Mouse (Mus musculus) WW6 (cell line): ENCODE data around the gene Degs2.

Source experiments
- DNase-seq: peaks from one replicate; pipeline ENCODE4 v3.0.0-alpha.2; 2013; ENCODE audit warnings: low read depth, low spot score

The Degs2 gene

DNA sequence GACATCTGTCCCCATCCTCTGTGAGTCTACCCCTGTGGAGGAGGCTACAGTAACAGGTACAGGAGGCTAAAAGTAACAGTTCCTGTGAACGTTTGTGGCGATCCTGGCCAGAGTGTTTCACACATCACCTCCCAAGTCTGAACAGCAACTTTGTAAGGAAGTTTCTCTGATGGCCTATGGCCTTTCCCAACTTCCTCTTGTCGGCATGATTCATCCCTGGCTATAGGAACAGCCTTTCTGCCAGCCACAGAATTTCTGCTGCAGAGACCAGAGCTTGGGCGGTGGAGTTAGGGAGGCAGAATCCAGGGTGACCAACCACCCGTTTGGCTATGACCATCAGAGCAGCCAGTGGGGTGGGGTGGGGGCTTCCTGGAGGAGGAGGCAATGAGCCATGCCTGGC, 2.1 kb downstream of the Degs2 start:
- DNase-seq = no peak

GRCm38 (mm10) chr12:108699576-108699975, 2.5 kb downstream of the Degs2 start:
- no peak for DNase-seq

- no peak for DNase-seq
These were observed 3.2 kb downstream of the Degs2 start for GRCm38 (mm10) chr12:108698697-108699471.

- DNase-seq = no peak
These were observed 7.9 kb downstream of the Degs2 start for GRCm38 (mm10) chr12:108694223-108694622.

DNA sequence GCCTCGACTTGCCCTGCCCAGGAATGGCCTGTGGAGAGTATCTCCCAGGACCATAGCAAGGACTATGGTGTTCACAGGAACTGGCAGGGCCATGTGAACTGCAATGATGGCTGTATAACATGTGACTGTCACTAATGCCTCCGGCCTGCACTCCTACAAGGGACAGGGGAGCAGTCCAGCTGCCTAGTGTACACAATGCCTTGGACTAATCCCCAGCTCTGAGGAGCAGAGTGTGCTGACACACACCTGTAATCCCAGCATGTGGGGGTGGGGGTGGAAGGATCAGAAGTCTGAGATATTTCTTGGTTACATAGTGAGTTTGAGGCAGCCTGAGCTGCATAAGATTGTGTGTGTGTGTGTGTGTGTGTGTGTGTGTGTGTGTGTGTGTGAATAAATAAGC, 8.5 kb downstream of the Degs2 start:
- DNase-seq = no peak

DNA sequence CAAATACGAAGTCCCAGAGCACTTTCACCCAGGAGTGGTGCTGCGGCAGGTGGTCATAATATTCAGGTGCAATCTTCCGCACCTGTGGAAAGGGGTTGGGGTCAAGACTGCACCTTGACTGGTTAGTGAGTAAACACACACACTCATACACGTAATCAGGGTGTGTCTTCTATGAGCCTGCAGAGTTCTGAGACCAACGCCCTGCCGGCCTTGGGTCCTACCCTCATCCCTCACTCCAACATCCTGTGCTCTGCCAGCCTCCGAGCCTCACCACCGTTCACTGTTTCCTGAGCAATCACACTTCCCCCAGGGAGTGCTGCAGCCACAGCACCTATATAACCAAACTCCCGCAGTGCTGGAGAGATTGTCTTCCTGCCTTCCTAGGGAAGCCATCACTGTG, 11.6 kb downstream of the Degs2 start:
- DNase-seq = no peak

GRCm38 (mm10) chr12:108689167-108689566, 12.9 kb downstream of the Degs2 start:
- no peak for DNase-seq

- DNase-seq = no peak
These were observed 15.2 kb downstream of the Degs2 start for GRCm38 (mm10) chr12:108686926-108687325.

- DNase-seq = no peak
These were observed 15.7 kb downstream of the Degs2 start for GRCm38 (mm10) chr12:108686463-108686862.

DNA sequence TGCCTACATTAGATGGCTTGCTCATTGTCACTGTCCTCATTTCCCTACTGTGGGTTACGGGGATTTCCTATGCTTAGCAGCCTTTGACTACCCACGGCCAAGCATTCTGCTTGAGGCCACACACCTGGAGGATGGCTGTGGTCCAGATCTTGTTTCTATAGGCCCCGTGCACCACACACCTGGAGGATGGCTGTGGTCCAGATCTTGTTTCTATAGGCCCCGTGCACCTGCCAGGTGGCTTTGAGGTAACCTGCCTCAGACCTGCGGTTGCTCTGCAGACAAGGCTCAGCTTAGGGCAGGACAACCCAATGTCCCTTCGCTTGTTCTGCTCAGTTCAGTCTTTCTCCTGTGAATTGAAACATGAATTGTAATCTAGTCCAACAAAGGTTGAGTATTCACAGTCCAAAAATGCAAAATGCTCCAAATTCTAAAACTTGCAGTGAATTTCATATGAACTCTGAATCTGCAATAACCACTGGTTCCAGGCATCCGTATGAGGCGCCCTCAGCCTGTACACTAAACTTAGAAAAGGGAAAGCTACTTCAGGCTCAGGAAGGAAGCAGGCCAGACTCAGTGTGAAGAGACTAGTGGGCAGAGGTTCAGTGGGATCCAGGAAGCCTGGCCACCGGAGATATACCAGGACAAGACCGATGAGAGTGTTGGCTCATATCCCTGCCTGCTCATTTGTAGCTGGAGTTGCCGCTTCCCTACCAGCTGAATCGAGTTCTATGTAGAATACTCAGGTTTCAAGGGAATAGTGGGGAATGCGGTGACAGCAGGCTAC, 19.7 kb downstream of the Degs2 start:
- DNase-seq = no peak

DNA sequence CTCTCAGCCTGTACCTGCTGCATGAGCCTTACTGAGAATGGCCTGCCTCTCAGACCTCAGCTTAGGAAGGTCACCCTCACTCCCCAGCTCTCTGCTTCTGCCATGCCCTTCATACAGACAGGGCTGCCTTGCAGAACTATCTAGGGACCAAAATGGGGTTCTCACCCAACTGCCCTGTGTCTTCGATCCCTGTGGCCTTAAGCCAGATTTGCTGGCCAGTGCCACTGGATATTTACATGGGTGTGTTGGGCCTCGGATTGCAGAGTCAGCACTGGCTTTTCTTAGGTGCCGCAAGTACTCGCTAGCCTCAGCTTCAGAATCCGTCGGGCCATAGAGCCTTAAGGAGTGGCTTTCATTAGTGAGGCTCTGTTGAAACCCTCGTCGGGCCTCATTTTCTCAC, 21.3 kb downstream of the Degs2 start:
- no peak for DNase-seq

DNA sequence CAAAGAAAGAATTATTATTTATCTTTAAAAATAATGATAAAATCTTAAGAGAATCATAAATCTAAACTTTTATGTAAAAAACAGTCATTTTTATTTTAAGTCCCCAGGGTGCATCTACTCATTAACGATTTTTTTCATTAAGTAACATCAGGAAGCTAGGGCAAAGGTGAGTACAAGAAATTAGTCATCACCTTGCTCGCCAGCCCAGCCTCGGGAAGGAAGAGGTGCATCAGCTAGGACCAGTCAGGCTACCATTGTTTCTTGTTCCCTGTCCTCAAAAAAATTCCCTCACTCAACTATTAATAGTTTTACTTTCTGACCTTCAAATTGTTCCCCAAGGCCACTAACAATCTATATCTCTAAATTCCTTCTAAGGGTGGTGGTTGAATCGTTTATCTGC, 23.7 kb downstream of the Degs2 start:
- DNase-seq = no peak

DNA sequence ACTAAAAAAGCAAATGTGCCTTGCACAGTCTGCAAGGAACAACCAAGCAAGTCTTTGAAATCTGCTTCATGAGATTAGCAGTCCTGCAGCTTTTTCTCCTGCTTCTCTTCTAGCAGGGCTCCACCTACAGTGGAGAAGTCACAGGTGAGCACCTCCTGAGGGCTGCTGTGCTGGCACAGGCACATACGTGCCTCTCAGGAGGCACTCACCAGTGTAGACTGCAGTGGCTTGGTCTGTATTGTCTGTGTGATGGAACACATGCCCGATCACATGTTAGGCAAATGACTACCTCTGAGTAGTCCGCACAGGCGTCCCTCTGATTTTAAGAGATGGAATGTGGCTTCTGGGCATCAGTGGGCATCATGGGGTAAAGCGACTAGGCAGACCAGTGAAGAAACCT, 25.0 kb downstream of the Degs2 start:
- no peak for DNase-seq

- no peak for DNase-seq
These were observed 26.3 kb downstream of the Degs2 start for GRCm38 (mm10) chr12:108675614-108676401.

DNA sequence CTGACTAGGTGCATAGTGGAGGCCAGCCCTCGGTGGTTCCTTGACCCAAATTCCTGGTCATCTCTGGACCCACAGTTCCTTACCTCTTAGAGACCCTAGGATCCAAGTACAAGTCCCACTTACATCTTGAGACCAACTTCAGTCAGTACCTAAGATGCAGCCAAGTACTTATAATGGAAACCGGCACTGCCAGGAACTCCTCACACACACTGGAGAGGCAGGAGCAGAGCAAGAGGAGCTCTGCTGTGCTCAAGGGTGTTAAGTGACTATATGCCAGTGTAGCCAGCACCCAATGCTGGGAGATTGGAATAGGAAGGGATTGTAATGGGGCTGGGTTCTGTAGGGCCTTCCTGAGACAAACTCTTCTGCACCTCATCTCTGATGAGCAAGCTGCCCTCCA, 27.2 kb downstream of the Degs2 start:
- no peak for DNase-seq

GRCm38 (mm10) chr12:108674502-108674901, 27.6 kb downstream of the Degs2 start:
- no peak for DNase-seq

- no peak for DNase-seq
These were observed 28.6 kb downstream of the Degs2 start for GRCm38 (mm10) chr12:108673546-108673945.

- no peak for DNase-seq
These were observed 29.2 kb downstream of the Degs2 start for GRCm38 (mm10) chr12:108672908-108673307.

GRCm38 (mm10) chr12:108671541-108671940, 30.6 kb downstream of the Degs2 start:
- no peak for DNase-seq

GRCm38 (mm10) chr12:108668606-108669235, 33.4 kb downstream of the Degs2 start:
- no peak for DNase-seq

DNA sequence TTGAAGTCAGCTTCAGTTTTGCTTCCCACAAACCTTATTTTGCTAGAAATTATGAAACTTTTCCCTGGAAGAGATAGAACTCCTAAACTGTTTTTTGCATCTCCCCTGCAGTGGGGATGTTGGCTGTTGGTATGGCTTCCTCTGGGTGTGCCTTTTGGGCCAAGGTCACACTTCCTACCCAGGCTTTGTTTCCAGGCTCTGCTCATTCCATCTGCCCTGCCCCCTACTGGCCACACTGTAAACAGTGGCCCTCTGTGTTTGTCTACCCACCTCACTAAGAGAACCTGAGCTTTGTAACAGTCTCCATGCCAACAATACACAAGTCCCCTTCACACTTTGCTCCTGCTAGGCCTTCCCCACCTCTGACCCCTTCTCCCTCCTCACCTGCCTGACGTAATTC, 44.8 kb downstream of the Degs2 start:
- peak; percentile 53 for DNase-seq
